Mouse (Mus musculus): ENCODE results near the gene Dmp1.

DNA sequence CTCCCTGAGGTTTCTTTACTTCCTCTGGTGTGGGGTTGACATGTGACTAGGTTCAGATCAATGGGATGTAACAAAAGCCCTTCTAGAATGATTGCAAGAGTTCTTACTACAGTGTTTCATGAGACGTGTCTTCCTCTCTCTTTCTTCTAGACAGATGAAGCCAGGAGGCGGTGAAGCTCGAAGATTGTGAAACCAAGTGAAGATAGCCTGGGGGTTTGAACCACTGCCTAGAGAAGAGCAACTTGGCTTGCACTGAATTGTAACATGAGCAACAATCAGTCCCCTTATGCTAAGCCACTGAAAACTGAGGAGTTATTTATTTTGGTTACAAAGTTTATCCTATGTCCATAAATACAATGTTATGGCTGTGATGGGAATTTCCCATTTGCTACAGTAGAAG lies 41.8 kb upstream of the Dmp1 start:
- TF ChIP-seq CTCF (IDR thresholded peaks at IDR 0.05; ENCODE audit: control insufficient read depth, insufficient read depth, low read length), result no peak
- no peak for TF ChIP-seq POLR2A (IDR thresholded peaks at IDR 0.05; ENCODE audit: borderline replicate concordance, control insufficient read depth, low read depth, low read length)
